Mouse (Mus musculus) forebrain, embryonic 15.5 days (tissue): Measurements from ENCODE around the gene Zbtb20. TPM values are rescaled to one million over a fixed set of nuclear protein-coding genes. Genes with fewer than 3 reads are reported as not detected.
A peak's percentile ranks its signal among the peaks of the same experiment; 100 is the strongest.

Source experiments
- ATAC-seq: fragments of 200-750 bp; cut with Nextera tagmentation; replicated peaks from 2 replicates; pipeline ENCODE4 v1.8.0; 2017; ENCODE audit warnings: mild to moderate bottlenecking, moderate TSS enrichment, moderate library complexity
- H3K27ac ChIP-seq: fragments of 300-500 bp; sonication (generic); replicated peaks from 2 replicates; pipeline ENCODE4 v1.5.1; 2015; ENCODE audit warnings: mild to moderate bottlenecking, inconsistent platforms
- H3K27me3 ChIP-seq: fragments of 300-500 bp; sonication (generic); 2 replicates; pipeline ENCODE4 v1.6.1; 2015; ENCODE audit warnings: inconsistent platforms
- H3K36me3 ChIP-seq: fragments of 300-500 bp; sonication (generic); 2 replicates; pipeline ENCODE4 v1.6.1; 2015; ENCODE audit warnings: mild to moderate bottlenecking, inconsistent platforms
- H3K4me1 ChIP-seq: fragments of 300-500 bp; sonication (generic); 2 replicates; pipeline ENCODE4 v1.6.1; 2015; ENCODE audit warnings: inconsistent platforms
- H3K4me2 ChIP-seq: fragments of 300-500 bp; sonication (generic); replicated peaks from 2 replicates; pipeline ENCODE4 v1.6.1; 2015; ENCODE audit warnings: mild to moderate bottlenecking, inconsistent platforms
- H3K4me3 ChIP-seq: fragments of 300-500 bp; sonication (generic); 2 replicates; pipeline ENCODE4 v1.5.1; 2015; ENCODE audit warnings: mild to moderate bottlenecking, inconsistent platforms
- H3K9ac ChIP-seq: fragments of 300-500 bp; sonication (generic); replicated peaks from 2 replicates; pipeline ENCODE4 v1.6.1; 2015; ENCODE audit warnings: mild to moderate bottlenecking, inconsistent platforms
- H3K9me3 ChIP-seq: fragments of 300-500 bp; sonication (generic); 2 replicates; pipeline ENCODE4 v1.6.1; 2016; ENCODE audit warnings: inconsistent platforms
- WGBS: fragments of 180-500 bp; shearing (Covaris S2); methylation state at CpG from one replicate; pipeline ENCODE4 v1.1.7; 2015; ENCODE audit warnings: mixed read lengths; 5-methylcytosine and 5-hydroxymethylcytosine counted together
- polyA plus RNA-seq: library from polyadenylated mRNA; unstranded; fragments of >200 nt; fragmentation: Nextera tagmentation; extraction: Ambion mirVana; gene quantifications from 2 replicates; pipeline ENCODE4 v1.2.1, GENCODE M21; 2015

The Zbtb20 gene
- polyA plus RNA-seq, 1 experiment from 2014 or later, result 143 TPM

- H3K4me2 ChIP-seq, result no peak overlapping the region
- H3K27me3 ChIP-seq, result no peaks in the 10 kb centered on the region
- no peaks in the 10 kb centered on the region for H3K36me3 ChIP-seq
- H3K4me1 ChIP-seq, result 0 out of 2 replicates have a peak, but pooled peaks cover 3% of the 10 kb centered on the region
- ATAC-seq, result no peak
- no peak overlapping the region for H3K4me3 ChIP-seq
- H3K27ac ChIP-seq, result no peak overlapping the region
- WGBS, result 19% methylated on average over 2 of the region's 2 CpGs
- no peaks in the 10 kb centered on the region for H3K9me3 ChIP-seq
- no peak overlapping the region for H3K9ac ChIP-seq
Observed at GRCm38 (mm10) chr16:43172139-43172538, 296.5 kb downstream of the Zbtb20 start.

DNA sequence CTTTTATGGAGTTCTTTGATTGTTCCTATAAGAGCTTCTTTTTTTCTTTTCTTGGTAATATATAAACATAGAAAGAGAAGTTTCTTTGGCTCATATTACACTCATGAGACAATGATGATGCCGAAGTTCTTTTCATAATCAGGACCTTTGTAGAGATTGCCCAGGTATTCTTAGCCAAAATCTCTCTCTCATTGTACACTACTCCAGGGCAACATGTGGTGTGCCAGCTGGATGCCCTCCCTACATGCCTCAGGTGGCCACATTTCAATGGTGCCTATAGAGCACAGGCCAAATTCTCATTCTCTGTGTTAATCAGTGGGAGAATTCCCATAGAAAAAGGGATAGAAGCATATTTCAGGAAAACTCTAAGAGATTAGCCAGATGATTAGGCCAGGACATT is 297.2 kb downstream of the Zbtb20 start:
- Histone ChIP-seq H3K4me1 (0 out of 2 replicates have a peak, but pooled peaks cover 3% of the 10 kb centered on the region), H3K9ac (no peak overlapping the region), H3K27ac (no peak overlapping the region), H3K9me3 (no peaks in the 10 kb centered on the region), H3K36me3 (no peaks in the 10 kb centered on the region), H3K4me2 (no peak overlapping the region), H3K4me3 (no peak overlapping the region), H3K27me3 (no peaks in the 10 kb centered on the region)
- 32% methylated on average over 1 of the region's 1 CpGs for WGBS
- ATAC-seq, result 0 out of 2 replicates have a peak, but pooled peaks have one; percentile 35

GRCm38 (mm10) chr16:43174815-43175214 is 299.1 kb downstream of the Zbtb20 start:
- Histone ChIP-seq H3K27ac (no peak overlapping the region), H3K4me1 (0 out of 2 replicates have a peak, but pooled peaks cover 3% of the 10 kb centered on the region), H3K9me3 (no peaks in the 10 kb centered on the region), H3K4me3 (no peak overlapping the region), H3K36me3 (no peaks in the 10 kb centered on the region), H3K4me2 (no peak overlapping the region), H3K9ac (no peak overlapping the region), H3K27me3 (no peaks in the 10 kb centered on the region)
- WGBS, result 88% methylated on average over 2 of the region's 2 CpGs
- no peak for ATAC-seq

DNA sequence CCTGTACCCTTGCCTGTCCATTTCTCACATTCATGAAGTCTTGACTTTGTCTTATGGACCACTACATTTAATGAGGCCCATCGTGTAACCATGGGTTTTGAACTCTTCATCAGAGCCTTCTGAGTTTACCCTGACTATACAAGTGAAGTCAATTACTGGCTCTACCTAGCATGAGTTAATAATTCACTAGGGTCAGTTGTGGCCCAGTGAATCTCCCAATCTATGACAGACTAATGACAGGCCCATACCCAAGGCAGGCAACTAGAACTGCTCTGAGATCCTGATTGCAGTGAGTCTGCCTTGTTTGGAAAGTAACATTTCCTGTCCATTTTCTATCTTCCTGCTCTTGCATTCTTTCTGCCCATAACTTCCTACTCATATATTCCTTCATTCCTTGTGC is 305.4 kb downstream of the Zbtb20 start:
- ATAC-seq, result no peak
- Histone ChIP-seq H3K36me3 (no peaks in the 10 kb centered on the region), H3K9me3 (no peaks in the 10 kb centered on the region), H3K4me2 (no peak overlapping the region), H3K4me1 (no peaks in the 10 kb centered on the region), H3K27me3 (no peaks in the 10 kb centered on the region), H3K4me3 (no peak overlapping the region), H3K9ac (no peak overlapping the region), H3K27ac (no peak overlapping the region)
- 93% methylated on average over 1 of the region's 1 CpGs for WGBS

DNA sequence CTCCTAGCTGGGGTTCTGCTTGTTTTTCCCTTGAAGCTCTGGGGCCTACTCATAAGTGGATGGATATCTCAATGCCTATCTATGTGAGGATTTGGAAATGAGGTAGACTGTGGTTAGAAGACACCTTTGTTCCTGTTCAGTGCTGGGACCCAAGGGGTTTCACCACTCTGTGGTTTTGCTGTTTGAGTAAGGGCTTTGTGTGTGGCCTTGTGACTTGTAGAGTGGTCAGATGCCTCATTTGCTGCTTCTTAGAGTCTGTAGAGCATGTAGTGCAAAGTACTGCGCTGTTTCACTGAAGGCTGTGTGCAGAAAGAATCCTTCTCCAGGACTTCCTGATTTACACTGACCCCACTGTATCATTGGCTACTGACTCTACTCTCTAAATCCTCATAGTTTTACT is 314.7 kb downstream of the Zbtb20 start:
- Histone ChIP-seq H3K27ac (no peak overlapping the region), H3K9me3 (no peaks in the 10 kb centered on the region), H3K36me3 (no peaks in the 10 kb centered on the region), H3K27me3 (no peaks in the 10 kb centered on the region), H3K4me1 (peaks cover 14% of the 10 kb centered on the region), H3K4me3 (no peak overlapping the region), H3K4me2 (no peak overlapping the region), H3K9ac (no peak overlapping the region)
- no peak for ATAC-seq
- 94% methylated on average over 1 of the region's 1 CpGs for WGBS

- H3K27me3 ChIP-seq, result no peaks in the 10 kb centered on the region
- no peaks in the 10 kb centered on the region for H3K9me3 ChIP-seq
- no peak overlapping the region for H3K4me3 ChIP-seq
- H3K4me2 ChIP-seq, result no peak overlapping the region
- no peaks in the 10 kb centered on the region for H3K36me3 ChIP-seq
- peaks cover 14% of the 10 kb centered on the region for H3K4me1 ChIP-seq
- WGBS, result 81% methylated on average over 9 of the region's 9 CpGs
- ATAC-seq, result no peak
- no peak overlapping the region; the same call in 1 of the 2 replicates for H3K27ac ChIP-seq
- H3K9ac ChIP-seq, result no peak overlapping the region
Observed at GRCm38 (mm10) chr16:43191060-43191850, 315.6 kb downstream of the Zbtb20 start.

DNA sequence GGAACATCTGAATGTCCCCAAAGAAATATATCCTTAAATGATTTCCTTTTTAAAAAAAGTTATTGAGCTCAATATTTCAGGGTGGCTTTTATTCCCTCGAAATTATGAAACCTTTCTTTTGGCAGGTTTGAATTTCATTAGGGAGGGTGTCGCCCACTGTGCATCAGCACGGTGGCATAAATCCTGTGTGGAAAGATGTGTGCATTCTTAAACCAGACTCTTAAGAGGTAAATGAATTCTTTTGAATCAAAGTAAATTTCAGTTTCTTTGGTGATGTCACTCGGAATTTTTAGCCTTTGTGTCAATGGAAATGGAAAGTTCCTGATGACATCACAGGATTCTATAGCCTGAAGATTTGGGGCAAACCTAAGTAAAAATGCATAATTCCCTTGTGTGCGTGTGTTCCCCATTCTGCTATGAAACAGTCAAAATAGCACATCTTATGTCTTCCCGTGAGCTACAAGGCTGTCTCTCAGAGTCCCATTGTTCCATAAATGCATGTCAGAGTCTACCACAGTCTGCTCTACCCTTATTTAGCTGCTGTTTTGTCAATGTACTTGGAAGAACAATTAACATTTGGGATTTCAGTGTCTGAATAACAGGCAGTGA is 318.1 kb downstream of the Zbtb20 start:
- Histone ChIP-seq H3K36me3 (no peaks in the 10 kb centered on the region), H3K4me1 (peaks cover 14% of the 10 kb centered on the region), H3K9ac (no peak overlapping the region), H3K9me3 (no peaks in the 10 kb centered on the region), H3K4me3 (no peak overlapping the region), H3K27me3 (no peaks in the 10 kb centered on the region), H3K4me2 (0 out of 2 replicates have a peak overlapping the region, but pooled peaks have one; percentile 8), H3K27ac (peak overlapping the region; percentile 68)
- 35% methylated on average over 6 of the region's 6 CpGs for WGBS
- ATAC-seq, result peak; percentile 69

- Histone ChIP-seq H3K27ac (no peak overlapping the region), H3K36me3 (no peaks in the 10 kb centered on the region), H3K9me3 (no peaks in the 10 kb centered on the region), H3K27me3 (no peaks in the 10 kb centered on the region), H3K4me3 (no peak overlapping the region), H3K9ac (no peak overlapping the region), H3K4me2 (no peak overlapping the region), H3K4me1 (0 out of 2 replicates have a peak, but pooled peaks cover 6% of the 10 kb centered on the region)
- no peak for ATAC-seq
- WGBS, result 91% methylated on average over 4 of the region's 4 CpGs
Observed at GRCm38 (mm10) chr16:43217336-43218006, 341.8 kb downstream of the Zbtb20 start.

GRCm38 (mm10) chr16:43219367-43219766 is 343.7 kb downstream of the Zbtb20 start:
- no peak overlapping the region for H3K27ac ChIP-seq
- 0 out of 2 replicates have a peak, but pooled peaks cover 7% of the 10 kb centered on the region for H3K4me1 ChIP-seq
- no peaks in the 10 kb centered on the region for H3K27me3 ChIP-seq
- WGBS, result 96% methylated on average over 1 of the region's 1 CpGs
- H3K9me3 ChIP-seq, result no peaks in the 10 kb centered on the region
- no peak for ATAC-seq
- no peaks in the 10 kb centered on the region for H3K36me3 ChIP-seq
- H3K4me3 ChIP-seq, result no peak overlapping the region
- H3K4me2 ChIP-seq, result no peak overlapping the region
- no peak overlapping the region for H3K9ac ChIP-seq

GRCm38 (mm10) chr16:43221313-43221712 is 345.6 kb downstream of the Zbtb20 start:
- Histone ChIP-seq H3K4me3 (no peak overlapping the region), H3K27ac (no peak overlapping the region), H3K9me3 (no peaks in the 10 kb centered on the region), H3K27me3 (no peaks in the 10 kb centered on the region), H3K36me3 (no peaks in the 10 kb centered on the region), H3K4me1 (0 out of 2 replicates have a peak, but pooled peaks cover 7% of the 10 kb centered on the region), H3K4me2 (no peak overlapping the region), H3K9ac (no peak overlapping the region)
- 72% methylated on average over 4 of the region's 4 CpGs for WGBS
- no peak for ATAC-seq

- Histone ChIP-seq H3K9me3 (no peaks in the 10 kb centered on the region), H3K27ac (no peak overlapping the region), H3K36me3 (no peaks in the 10 kb centered on the region), H3K4me3 (no peak overlapping the region), H3K4me1 (peaks cover 4% of the 10 kb centered on the region), H3K27me3 (no peaks in the 10 kb centered on the region), H3K9ac (no peak overlapping the region), H3K4me2 (no peak overlapping the region)
- 46% methylated on average over 4 of the region's 4 CpGs for WGBS
- ATAC-seq, result no peak
Observed at GRCm38 (mm10) chr16:43230253-43230652, 354.6 kb downstream of the Zbtb20 start.

GRCm38 (mm10) chr16:43234249-43234648 is 358.6 kb downstream of the Zbtb20 start:
- H3K27ac ChIP-seq, result no peak overlapping the region
- H3K4me2 ChIP-seq, result no peak overlapping the region
- no peak overlapping the region for H3K4me3 ChIP-seq
- H3K9me3 ChIP-seq, result no peaks in the 10 kb centered on the region
- H3K9ac ChIP-seq, result no peak overlapping the region
- peaks cover 12% of the 10 kb centered on the region for H3K4me1 ChIP-seq
- no peaks in the 10 kb centered on the region for H3K27me3 ChIP-seq
- no peak for ATAC-seq
- H3K36me3 ChIP-seq, result no peaks in the 10 kb centered on the region
